Mouse (Mus musculus) kidney, embryonic 14.5 days (tissue): ENCODE data around the gene Hoxd4. TPM values are rescaled to one million over a fixed set of nuclear protein-coding genes. Genes with fewer than 3 reads are reported as not detected.
A peak's percentile ranks its signal among the peaks of the same experiment; 100 is the strongest.

Experiments
- ATAC-seq: fragments of 200-750 bp; cut with Nextera tagmentation; 2 replicates; pipeline ENCODE4 v1.8.0; 2017; ENCODE audit warnings: moderate number of reproducible peaks, mild to moderate bottlenecking, moderate TSS enrichment, moderate library complexity; ENCODE audit not compliant: low FRiP score, low TSS enrichment
- H3K27ac ChIP-seq: fragments of 300-500 bp; sonication (generic); 2 replicates; pipeline ENCODE4 v1.5.1; 2014; ENCODE audit warnings: low read depth, mild to moderate bottlenecking, low read length, moderate library complexity, mixed read lengths
- H3K27me3 ChIP-seq: fragments of 300-500 bp; sonication (generic); 2 replicates; pipeline ENCODE4 v1.6.1; 2014; ENCODE audit warnings: mild to moderate bottlenecking, low read length; ENCODE audit not compliant: control insufficient read depth, insufficient read depth
- H3K36me3 ChIP-seq: fragments of 300-500 bp; sonication (generic); 2 replicates; pipeline ENCODE4 v1.6.1; 2014; ENCODE audit warnings: low read length, mixed read lengths; ENCODE audit not compliant: control insufficient read depth, insufficient read depth
- H3K4me1 ChIP-seq: fragments of 300-500 bp; sonication (generic); 2 replicates; pipeline ENCODE4 v1.6.1; 2014; ENCODE audit warnings: low read length, mixed read lengths; ENCODE audit not compliant: control insufficient read depth, insufficient read depth
- H3K4me2 ChIP-seq: fragments of 300-500 bp; sonication (generic); replicated peaks from 2 replicates; pipeline ENCODE4 v1.6.1; 2014; ENCODE audit warnings: low read depth, mild to moderate bottlenecking, low read length
- H3K4me3 ChIP-seq: fragments of 300-500 bp; sonication (generic); 2 replicates; pipeline ENCODE4 v1.5.1; 2014; ENCODE audit warnings: mild to moderate bottlenecking, low read length
- H3K9ac ChIP-seq: fragments of 300-500 bp; sonication (generic); 2 replicates; pipeline ENCODE4 v1.6.1; 2014; ENCODE audit warnings: low read depth, mild to moderate bottlenecking, low read length, moderate library complexity
- H3K9me3 ChIP-seq: fragments of 300-500 bp; sonication (generic); 2 replicates; pipeline ENCODE4 v1.6.1; 2016; ENCODE audit warnings: low read length; ENCODE audit not compliant: control insufficient read depth
- WGBS: fragments of 180-500 bp; shearing (Covaris S2); extraction: QIAGEN DNeasy Blood & Tissue Kit; methylation state at CpG from one replicate; pipeline ENCODE4 v1.1.7; 2014; 5-methylcytosine and 5-hydroxymethylcytosine counted together
- microRNA counts: library from miRNA; unstranded; fragments of <30 nt; microRNA quantifications from one replicate; lab custom pipeline; 2017
- microRNA-seq: library from miRNA; unstranded; fragments of <30 nt; microRNA quantifications from one replicate; pipeline ENCODE4, GENCODE M21; 2016
- polyA plus RNA-seq: library from polyadenylated mRNA; unstranded; fragments of >200 nt; fragmentation: Nextera tagmentation; extraction: Ambion mirVana; gene quantifications from 2 replicates; pipeline ENCODE4 v1.2.1, GENCODE M21; 2014

The Hoxd4 gene
- polyA plus RNA-seq, 1 experiment from 2014 or later: 6.3 TPM

DNA sequence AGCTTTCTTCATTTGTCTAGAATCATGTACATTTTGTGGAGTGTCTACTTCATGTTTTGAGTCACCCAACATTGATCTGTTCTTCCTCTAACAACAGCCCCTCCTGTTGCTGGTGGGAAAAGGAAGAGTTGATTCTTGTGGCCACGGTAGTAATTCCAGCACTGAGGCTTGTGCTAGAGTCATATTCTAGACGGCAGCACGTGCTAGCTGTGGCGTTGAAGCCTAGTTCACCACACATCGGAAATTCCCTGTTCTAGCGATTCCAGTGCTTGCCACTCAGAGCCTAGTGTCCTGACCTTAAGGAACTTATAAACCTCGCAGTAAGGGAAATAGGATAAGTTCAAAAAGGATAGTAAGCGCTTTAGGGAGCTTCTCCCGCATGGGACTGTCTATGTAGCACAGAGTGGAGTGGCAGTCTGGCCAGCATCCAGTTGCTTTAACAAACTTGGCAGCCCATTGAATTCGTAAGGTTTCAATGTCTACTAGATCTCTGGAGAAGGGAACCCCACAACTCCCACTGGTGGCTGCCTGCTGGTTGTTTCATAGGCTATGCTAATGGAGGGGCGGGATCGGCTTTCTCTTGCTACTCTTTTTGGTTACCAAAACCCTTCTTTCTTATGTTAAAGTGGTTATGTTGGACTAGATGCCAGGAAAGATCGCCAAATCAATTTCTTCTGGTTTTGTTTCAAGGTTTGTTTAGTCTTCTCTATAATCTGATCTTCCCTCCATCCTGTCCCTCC is 66.0 kb downstream of the Hoxd4 start:
- H3K4me1 ChIP-seq: no peaks in the 10 kb centered on the region
- H3K9me3 ChIP-seq: no peaks in the 10 kb centered on the region
- H3K27ac ChIP-seq: no peak overlapping the region
- H3K27me3 ChIP-seq: no peaks in the 10 kb centered on the region
- H3K4me2 ChIP-seq: no peak overlapping the region
- no peaks in the 10 kb centered on the region for H3K36me3 ChIP-seq
- ATAC-seq: no peak
- no peak overlapping the region for H3K9ac ChIP-seq
- WGBS: 69% methylated on average over 13 of the region's 13 CpGs
- no peak overlapping the region for H3K4me3 ChIP-seq

MicroRNAs within 50 kb of the gene (microRNA counts, 519-probe panel; counts per million panel counts)
- microRNA mmu-miR-10b (lab: Ali Mortazavi, UCI): 8,628 counts per million, percentile 89 among the panel's probes with 10 or more counts

Small RNA genes within 50 kb of the gene (microRNA-seq; reads per million reads assigned to microRNA genes)
- not detected for gene Gm44463
- gene Mir10b: 79,085 reads per million, percentile 99 among the genes with 10 or more reads in this experiment

Other genes with a start within 250 kb of the Hoxd4 start
- gene Lnpk, start 132.5 kb upstream of the Hoxd4 start, polyA plus RNA-seq: 24.3 and 27.3 TPM in 2 replicates
- not detected in 2 replicates for gene Evx2, start 52.4 kb upstream of the Hoxd4 start, polyA plus RNA-seq
- 0.17 and 0.22 TPM in 2 replicates for gene Hoxd13, start 43.6 kb upstream of the Hoxd4 start, polyA plus RNA-seq
- 6.2 and 7.2 TPM in 2 replicates for gene Hoxd12, start 36.9 kb upstream of the Hoxd4 start, polyA plus RNA-seq
- gene Hoxd11, start 32.4 kb upstream of the Hoxd4 start, polyA plus RNA-seq: 54.5 and 56.2 TPM in 2 replicates
- 45.1 and 45.9 TPM in 2 replicates for gene Hoxd10, start 20.0 kb upstream of the Hoxd4 start, polyA plus RNA-seq
- gene Hoxd9, start 14.2 kb upstream of the Hoxd4 start, polyA plus RNA-seq: 36.2 and 47.9 TPM in 2 replicates
- 45.0 and 45.2 TPM in 2 replicates for gene Hoxd8, start 7.3 kb upstream of the Hoxd4 start, polyA plus RNA-seq
- 12.3 and 12.6 TPM in 2 replicates for gene Hoxd3, start within 50 bp of the Hoxd4 start, polyA plus RNA-seq
- gene Gm28230, start 14.8 kb downstream of the Hoxd4 start, polyA plus RNA-seq: 2.3 and 4.0 TPM in 2 replicates
- gene Hoxd1, start 51.1 kb downstream of the Hoxd4 start, polyA plus RNA-seq: 1.8 and 1.9 TPM in 2 replicates
- gene Mtx2, start 113.9 kb downstream of the Hoxd4 start, polyA plus RNA-seq: 157 and 206 TPM in 2 replicates